Comparison of ENCODE assay signal across 10 mouse cellular contexts in genomic region chr13:21253986-21254385, GRCm38 (mm10). TPM values are rescaled to one million over a fixed set of nuclear protein-coding genes. Genes with fewer than 3 reads are reported as not detected.
A peak's percentile ranks its signal among the peaks of the same experiment; 100 is the strongest.
DNase-seq lines count a peak whose midpoint lies in the region; ATAC-seq and TF ChIP-seq lines count a peak whose summit lies in the region.
"Had no signal": no experiment of that assay in that cellular context is flagged by ENCODE, and none has a peak within 500 bp of the region (broad histone marks: within the 10 kb centered on the region; RNA-seq: fewer than 3 reads in every experiment).

No protein-coding gene starts in this region.

- H3K4me2 ChIP-seq in hindbrain, postnatal 0 days (ENCODE audit: low read depth, low read length), result peak overlapping the region; percentile 59
- H3K4me2 ChIP-seq in liver, embryonic 14.5 days (ENCODE audit: low read depth), result peak overlapping the region; percentile 67

- intact Hi-C loops in gastrocnemius, adult 2 months (cut with DNase I), result no loop called here

- TF ChIP-seq CTCF in gastrocnemius, adult 2 months (IDR thresholded peaks at IDR 0.05), result no peak
- no peak for TF ChIP-seq CTCF in hindbrain, postnatal 0 days (IDR thresholded peaks at IDR 0.05; ENCODE audit: low read depth)
- no peak for TF ChIP-seq CTCF in liver, embryonic 14.5 days (IDR thresholded peaks at IDR 0.05; ENCODE audit: low read depth)

- H3K4me1 ChIP-seq in embryonic facial prominence, embryonic 10.5 days, result peaks cover 12% of the 10 kb centered on the region
- H3K4me1 ChIP-seq in hindbrain, postnatal 0 days (ENCODE audit: insufficient read depth, low read length), result no peaks in the 10 kb centered on the region
- peaks cover 0 to 15% of the 10 kb centered on the region in 2 experiments; a peak in 2 of 4 replicates for H3K4me1 ChIP-seq in liver, embryonic 14.5 days (replicated peaks; ENCODE audit: control insufficient read depth in 2 of 2, insufficient read depth in 2 of 2, low read length in 1 of 2)

- ATAC-seq in hindbrain, postnatal 0 days, result peak; percentile 92
- peak; percentile 77 for ATAC-seq in liver, embryonic 14.5 days (ENCODE audit: insufficient read depth)

- H3K36me3 ChIP-seq in embryonic facial prominence, embryonic 10.5 days (replicated peaks), result no peaks in the 10 kb centered on the region
- no peaks in the 10 kb centered on the region for H3K36me3 ChIP-seq in hindbrain, postnatal 0 days (ENCODE audit: insufficient read depth, low read length)
- H3K36me3 ChIP-seq in liver, embryonic 14.5 days (replicated peaks; ENCODE audit: control insufficient read depth, insufficient read depth, low read depth), result no peaks in the 10 kb centered on the region
- H3K36me3 ChIP-seq: G1E had no signal

- peaks cover 33% of the 10 kb centered on the region for H3K27me3 ChIP-seq in embryonic facial prominence, embryonic 10.5 days (replicated peaks; ENCODE audit: low read depth, poor library complexity, severe bottlenecking)
- no peaks in the 10 kb centered on the region for H3K27me3 ChIP-seq in hindbrain, postnatal 0 days (ENCODE audit: insufficient read depth, low read length)
- H3K27me3 ChIP-seq in liver, embryonic 14.5 days (ENCODE audit: control insufficient read depth, insufficient read depth, low read length), result peaks cover 6% of the 10 kb centered on the region

- no peaks in the 10 kb centered on the region for H3K9me3 ChIP-seq in embryonic facial prominence, embryonic 10.5 days
- no peaks in the 10 kb centered on the region for H3K9me3 ChIP-seq in hindbrain, postnatal 0 days (ENCODE audit: low read length)
- no peaks in the 10 kb centered on the region for H3K9me3 ChIP-seq in liver, embryonic 14.5 days (ENCODE audit: control insufficient read depth, low read length)
- H3K9me3 ChIP-seq: G1E had no signal

- no peak for TF ChIP-seq EP300 in liver, embryonic 14.5 days (IDR thresholded peaks at IDR 0.05; ENCODE audit: low read depth)

- H3K9ac ChIP-seq in hindbrain, postnatal 0 days (replicated peaks; ENCODE audit: low read length), result peak overlapping the region; percentile 51; the same call in 1 of the 2 replicates
- H3K9ac ChIP-seq in liver, embryonic 14.5 days (replicated peaks), result peak overlapping the region; percentile 31; the same call in 1 of the 2 replicates

- 3% methylated on average over 16 of the region's 16 CpGs for WGBS in embryonic facial prominence, embryonic 10.5 days
- under 1% methylated on average over 16 of the region's 16 CpGs for WGBS in hindbrain, postnatal 0 days
- WGBS in liver, embryonic 14.5 days (ENCODE audit: insufficient replicate concordance), result 2% methylated on average over 16 of the region's 16 CpGs

- no peak for DNase-seq in gastrocnemius, adult 2 months
- no peak for DNase-seq in gastrocnemius, adult 18-20 months (ENCODE audit: low spot score)
- DNase-seq in ES-CJ7 (ENCODE audit: low read depth, low spot score), result peak; percentile 83
- peak; percentile 79 for DNase-seq in embryonic facial prominence, embryonic 10.5 days (ENCODE audit: low spot score)
- DNase-seq in hindbrain, postnatal 0 days (ENCODE audit: low spot score), result peak; percentile 83
- DNase-seq in liver, embryonic 14.5 days (ENCODE audit: low read depth in 3 of 3, low spot score in 3 of 3), result no peak
- DNase-seq in right cerebral cortex, postnatal 25 days, result peak; percentile 54
- no peak for DNase-seq in ovary, postnatal 14 days (ENCODE audit: low spot score)

- peak overlapping the region; percentile 62 for H3K4me3 ChIP-seq in gastrocnemius, adult 2 months
- H3K4me3 ChIP-seq in embryonic facial prominence, embryonic 10.5 days, result peak overlapping the region; percentile 67
- peak overlapping the region; percentile 60 for H3K4me3 ChIP-seq in hindbrain, postnatal 0 days (ENCODE audit: low read length)
- peak overlapping the region; percentile 61 to 95 for H3K4me3 ChIP-seq in liver, embryonic 14.5 days (ENCODE audit: insufficient read depth in 1 of 2, low read depth in 2 of 2, low read length in 2 of 2)

- H3K27ac ChIP-seq in gastrocnemius, adult 2 months, result no peak overlapping the region
- H3K27ac ChIP-seq in embryonic facial prominence, embryonic 10.5 days (replicated peaks), result peak overlapping the region; percentile 80
- 0 out of 2 replicates have a peak overlapping the region, but pooled peaks have one; percentile 51 for H3K27ac ChIP-seq in hindbrain, postnatal 0 days
- H3K27ac ChIP-seq in liver, embryonic 14.5 days, result no peak overlapping the region

RNA-seq across cellular contexts. Expression of gene Gpx5, which starts 38.5 kb away (rescaled TPM):
- not detected for total RNA-seq in gastrocnemius, adult 2 months (2021)
- total RNA-seq in gastrocnemius, adult 18-20 months (2021), result not detected
- not detected in 2 replicates for polyA plus RNA-seq in embryonic facial prominence, embryonic 10.5 days (2016; fragmentation: Nextera tagmentation; extraction: Ambion mirVana)
- not detected in 2 replicates for total RNA-seq in hindbrain, postnatal 0 days (2014; rRNA removed)
- polyA plus RNA-seq in hindbrain, postnatal 0 days (2015; fragmentation: Nextera tagmentation; extraction: Ambion mirVana), result not detected in 2 replicates
- polyA plus RNA-seq in liver, embryonic 14.5 days (2012; rRNA removed), result not detected in 2 replicates
- not detected in 2 replicates for polyA plus RNA-seq in liver, embryonic 14.5 days (2014; fragmentation: Nextera tagmentation; extraction: Ambion mirVana)
- total RNA-seq: liver, adult 2 months had no signal
- polyA plus RNA-seq: G1E; liver, adult 2 months had no signal

RNA-seq across cellular contexts. Expression of gene Gpx6, which starts 57.9 kb away (rescaled TPM):
- total RNA-seq in gastrocnemius, adult 2 months (2021), result not detected
- not detected for total RNA-seq in gastrocnemius, adult 18-20 months (2021)
- polyA plus RNA-seq in embryonic facial prominence, embryonic 10.5 days (2016; fragmentation: Nextera tagmentation; extraction: Ambion mirVana), result 0.24 and 0.36 TPM in 2 replicates
- 0.32 and 0.84 TPM in 2 replicates for total RNA-seq in hindbrain, postnatal 0 days (2014; rRNA removed)
- 0.59 and 0.61 TPM in 2 replicates for polyA plus RNA-seq in hindbrain, postnatal 0 days (2015; fragmentation: Nextera tagmentation; extraction: Ambion mirVana)
- polyA plus RNA-seq in liver, embryonic 14.5 days (2012; rRNA removed), result 0.02 TPM in 1 of 2 replicates, not detected in the other
- not detected in 2 replicates for polyA plus RNA-seq in liver, embryonic 14.5 days (2014; fragmentation: Nextera tagmentation; extraction: Ambion mirVana)
- polyA plus RNA-seq: G1E had no signal

Comparison
In these comparisons a context has a peak if more than half of its experiments do, and no peak if none do; other contexts are left out.
1. DNase-seq: peak in ES-CJ7 (single experiment), embryonic facial prominence, embryonic 10.5 days (single experiment), hindbrain, postnatal 0 days (single experiment) and right cerebral cortex, postnatal 25 days (single experiment); none in gastrocnemius, adult 2 months (single experiment), gastrocnemius, adult 18-20 months (single experiment), liver, embryonic 14.5 days (0 of 3) and ovary, postnatal 14 days (single experiment).
2. H3K27ac ChIP-seq: peak in embryonic facial prominence, embryonic 10.5 days (single experiment) and hindbrain, postnatal 0 days (single experiment); none in gastrocnemius, adult 2 months (single experiment) and liver, embryonic 14.5 days (single experiment).
3. Peak in every context shown above with its lines, with median percentiles within 50 percentile points of each other: H3K4me3 ChIP-seq.